Mouse (Mus musculus) telencephalon, adult 2 months (tissue): Measurements from ENCODE around the gene Btd.

Source experiments
- DNase-seq: peaks from one replicate; pipeline ENCODE4 v3.0.0-alpha.2; 2011; ENCODE audit warnings: low read depth, low spot score

Btd gene

GRCm38 (mm10) chr14:31700376-31700775, 59.5 kb downstream of the Btd start:
- no peak for DNase-seq

GRCm38 (mm10) chr14:31709343-31709742, 68.5 kb downstream of the Btd start:
- no peak for DNase-seq

GRCm38 (mm10) chr14:31715669-31716068, 74.8 kb downstream of the Btd start:
- no peak for DNase-seq

- DNase-seq, result no peak
Measured at GRCm38 (mm10) chr14:31717360-31717759, 76.5 kb downstream of the Btd start.
